Mouse (Mus musculus) olfactory bulb, adult 2 months (tissue): ENCODE results near the gene Kcnj9.

Experiments used
- CTCF ChIP-seq: fragments of 200-500 bp; IDR thresholded peaks from 2 replicates; pipeline ENCODE4 v1.5.1; 2012; ENCODE audit warnings: low read depth, mild to moderate bottlenecking, low read length, moderate library complexity; ENCODE audit not compliant: insufficient read depth
- POLR2A ChIP-seq: fragments of 200-500 bp; IDR thresholded peaks from 2 replicates; pipeline ENCODE4 v1.6.1; 2012; ENCODE audit warnings: mild to moderate bottlenecking, low read depth, low read length, moderate library complexity; ENCODE audit not compliant: insufficient read depth

DNA sequence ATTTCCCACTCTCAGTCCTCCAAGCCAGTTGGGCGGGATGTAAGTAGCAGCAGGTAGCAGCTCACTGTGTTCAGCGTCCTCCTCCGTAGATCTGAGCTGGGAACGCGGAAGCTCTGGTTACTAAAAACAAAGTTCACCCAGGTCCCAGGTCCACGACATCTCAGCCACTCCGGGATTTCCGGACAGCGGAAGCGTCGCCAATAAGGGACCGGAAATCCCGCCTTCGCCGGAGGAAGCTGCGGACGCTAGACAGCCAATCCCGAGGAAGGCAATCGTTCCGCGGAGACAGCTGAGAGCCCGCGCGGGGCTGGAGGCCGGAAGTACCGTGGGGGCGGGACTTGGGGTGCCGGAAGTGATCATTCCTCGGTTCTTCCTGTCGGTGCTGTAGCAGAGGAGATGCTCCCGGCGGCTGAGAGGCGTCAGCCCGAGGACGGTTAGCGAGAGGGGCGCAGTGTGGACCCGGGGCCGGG, 47.1 kb upstream of the Kcnj9 start, which contains the start of gene Pigm:
- no peak for TF ChIP-seq CTCF
- peak; percentile 59 for TF ChIP-seq POLR2A
